Mouse (Mus musculus): ENCODE results near the gene Myt1l. TPM values are rescaled to one million over a fixed set of nuclear protein-coding genes. Genes with fewer than 3 reads are reported as not detected.

The Myt1l gene
- total RNA-seq, 4 experiments from 2014 or later, result 184 to 212 (median 200) TPM

- no peak for DNase-seq (ENCODE audit: low spot score in 2 of 2)
Observed at GRCm38 (mm10) chr12:29561222-29561621, 33.0 kb downstream of the Myt1l start.

- DNase-seq (ENCODE audit: low spot score in 2 of 2), result no peak
Observed at GRCm38 (mm10) chr12:29569311-29569710, 41.1 kb downstream of the Myt1l start.

GRCm38 (mm10) chr12:29570351-29570750, 42.2 kb downstream of the Myt1l start:
- DNase-seq (ENCODE audit: low spot score in 2 of 2), result no peak

GRCm38 (mm10) chr12:29571613-29572012, 43.4 kb downstream of the Myt1l start:
- DNase-seq (ENCODE audit: low spot score in 2 of 2), result no peak

- DNase-seq (ENCODE audit: low spot score in 2 of 2), result no peak
Observed at GRCm38 (mm10) chr12:29593787-29594186, 65.6 kb downstream of the Myt1l start.

GRCm38 (mm10) chr12:29599916-29600315, 71.7 kb downstream of the Myt1l start:
- no peak for DNase-seq (ENCODE audit: low spot score in 2 of 2)

GRCm38 (mm10) chr12:29601223-29601622, 73.0 kb downstream of the Myt1l start:
- no peak for DNase-seq (ENCODE audit: low spot score in 2 of 2)

GRCm38 (mm10) chr12:29604659-29605058, 76.5 kb downstream of the Myt1l start:
- no peak for DNase-seq (ENCODE audit: low spot score in 2 of 2)

GRCm38 (mm10) chr12:29605124-29605523, 76.9 kb downstream of the Myt1l start:
- DNase-seq (ENCODE audit: low spot score in 2 of 2), result peak in 1 of 2 experiments; percentile 52

- peak; percentile 47 to 48 for DNase-seq (ENCODE audit: low spot score in 2 of 2)
Observed at GRCm38 (mm10) chr12:29606221-29606620, 78.0 kb downstream of the Myt1l start.

GRCm38 (mm10) chr12:29617746-29618145, 89.6 kb downstream of the Myt1l start:
- DNase-seq (ENCODE audit: low spot score in 2 of 2), result no peak

GRCm38 (mm10) chr12:29621530-29621929, 93.3 kb downstream of the Myt1l start:
- no peak for DNase-seq (ENCODE audit: low spot score in 2 of 2)

GRCm38 (mm10) chr12:29627956-29628750, 100.0 kb downstream of the Myt1l start:
- no peak for DNase-seq (ENCODE audit: low spot score in 2 of 2)

- DNase-seq (ENCODE audit: low spot score in 2 of 2), result peak in 1 of 2 experiments; percentile 61
Observed at GRCm38 (mm10) chr12:29629875-29630538, 101.8 kb downstream of the Myt1l start.

- no peak for DNase-seq (ENCODE audit: low spot score in 2 of 2)
Observed at GRCm38 (mm10) chr12:29634509-29634908, 106.3 kb downstream of the Myt1l start.

GRCm38 (mm10) chr12:29639543-29640196, 111.5 kb downstream of the Myt1l start:
- DNase-seq (ENCODE audit: low spot score in 2 of 2), result peak in 1 of 2 experiments; percentile 45

- DNase-seq (ENCODE audit: low spot score in 2 of 2), result no peak
Observed at GRCm38 (mm10) chr12:29640201-29640600, 112.0 kb downstream of the Myt1l start.

GRCm38 (mm10) chr12:29642915-29643314, 114.7 kb downstream of the Myt1l start:
- DNase-seq (ENCODE audit: low spot score in 2 of 2), result no peak

- no peak for DNase-seq (ENCODE audit: low spot score in 2 of 2)
Observed at GRCm38 (mm10) chr12:29644091-29644490, 115.9 kb downstream of the Myt1l start.

- DNase-seq (ENCODE audit: low spot score in 2 of 2), result no peak
Observed at GRCm38 (mm10) chr12:29644721-29645120, 116.5 kb downstream of the Myt1l start.

- DNase-seq (ENCODE audit: low spot score in 2 of 2), result no peak
Observed at GRCm38 (mm10) chr12:29649510-29650152, 121.4 kb downstream of the Myt1l start.

GRCm38 (mm10) chr12:29652516-29652915, 124.3 kb downstream of the Myt1l start:
- DNase-seq (ENCODE audit: low spot score in 2 of 2), result no peak

Measured in layer of hippocampus, adult 8-10 months (tissue).